Mouse (Mus musculus) kidney, adult 2 months (tissue): ENCODE measurements around the gene Ergic2.

ENCODE experiments used
- CTCF ChIP-seq: fragments of 200-500 bp; conservative IDR thresholded peaks from 2 replicates; pipeline ENCODE4 v1.5.1; 2011; ENCODE audit warnings: low read depth, mild to moderate bottlenecking, control low read depth, low read length, moderate library complexity, mixed read lengths; ENCODE audit not compliant: insufficient read depth, insufficient read length
- POLR2A ChIP-seq: fragments of 200-500 bp; IDR thresholded peaks from one replicate; pipeline ENCODE4 v1.6.1; 2011; ENCODE audit warnings: low read depth, low read length, control low read depth

- no peak for TF ChIP-seq CTCF
- no peak for TF ChIP-seq POLR2A
Observed at GRCm38 (mm10) chr6:148237453-148237852, 25.3 kb upstream of the Ergic2 start.
